8 mouse cellular contexts compared by ENCODE assay signal in the genomic region with DNA sequence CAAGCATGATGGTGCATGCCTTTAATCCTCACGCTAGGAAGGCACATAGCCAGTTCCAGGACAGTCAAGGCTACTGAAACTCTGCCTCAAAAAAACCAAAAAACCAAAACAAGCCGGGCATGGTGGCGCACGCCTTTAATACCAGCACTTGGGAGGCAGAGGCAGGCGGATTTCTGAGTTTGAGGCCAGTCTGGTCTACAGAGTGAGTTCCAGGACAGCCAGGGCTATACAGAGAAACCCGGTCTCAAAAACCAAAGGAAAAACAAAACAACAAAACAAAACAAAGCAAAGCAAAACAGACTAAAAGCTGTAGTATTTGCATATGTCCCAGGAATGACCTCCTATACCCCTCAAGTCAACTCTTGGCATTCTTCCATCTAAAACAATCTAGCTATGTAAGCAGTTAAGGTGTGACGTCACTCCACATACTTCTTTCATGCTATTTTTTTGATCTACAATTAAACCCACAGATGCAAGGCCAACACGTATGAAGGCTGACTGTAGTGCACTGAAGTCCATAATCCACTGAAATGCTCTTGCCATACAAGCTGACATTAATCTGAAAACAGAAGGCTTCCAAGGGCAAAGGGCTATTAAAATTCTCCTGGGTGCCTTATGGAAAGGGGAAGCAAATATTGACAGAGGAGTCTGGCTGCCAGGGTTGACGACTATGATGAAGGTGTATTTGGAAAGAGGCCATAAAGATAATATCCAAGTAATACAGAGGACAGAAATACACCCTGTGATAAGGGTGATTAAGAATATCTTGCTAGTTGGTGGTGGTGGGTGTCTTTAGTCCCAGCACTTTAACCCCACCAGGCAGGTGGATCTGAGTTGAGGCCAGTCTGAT. TPM values are rescaled to one million over a fixed set of nuclear protein-coding genes. Genes with fewer than 3 reads are reported as not detected.
DNase-seq lines count a peak whose midpoint lies in the region; ATAC-seq lines count a peak whose summit lies in the region.

No protein-coding gene starts in this region.

- 86% methylated on average over 9 of the region's 9 CpGs for WGBS in forebrain, embryonic 12.5 days
- 63% methylated on average over 9 of the region's 9 CpGs for WGBS in liver, embryonic 15.5 days (ENCODE audit: insufficient replicate concordance)

- no peaks in the 10 kb centered on the region for H3K27me3 ChIP-seq in forebrain, embryonic 12.5 days
- no peaks in the 10 kb centered on the region for H3K27me3 ChIP-seq in liver, embryonic 15.5 days

- H3K4me3 ChIP-seq in forebrain, embryonic 12.5 days (replicated peaks), result peak overlapping the region; percentile 90
- H3K4me3 ChIP-seq in liver, embryonic 15.5 days (replicated peaks), result peak overlapping the region; percentile 94

- H3K9ac ChIP-seq in forebrain, embryonic 12.5 days, result peak overlapping the region; percentile 93
- peak overlapping the region; percentile 91 for H3K9ac ChIP-seq in liver, embryonic 15.5 days

- H3K4me2 ChIP-seq in forebrain, embryonic 12.5 days, result peak overlapping the region; percentile 77
- H3K4me2 ChIP-seq in liver, embryonic 15.5 days, result peak overlapping the region; percentile 91

- H3K27ac ChIP-seq in forebrain, embryonic 12.5 days, result no peak overlapping the region
- peak overlapping the region; percentile 92 for H3K27ac ChIP-seq in liver, embryonic 15.5 days (replicated peaks)

- ATAC-seq in forebrain, embryonic 12.5 days (ENCODE audit: low FRiP score), result no peak
- 0 out of 2 replicates have a peak, but pooled peaks have one; percentile 7 for ATAC-seq in liver, embryonic 15.5 days (ENCODE audit: insufficient read depth)

- DNase-seq in cerebellum, adult 9-10 months, result peak; percentile 51
- no peak for DNase-seq in cerebellum, postnatal 10 days
- peak; percentile 26 for DNase-seq in 416B (ENCODE audit: low read depth)
- DNase-seq in gastrocnemius, adult 8-10 months (ENCODE audit: low spot score in 2 of 2), result no peak
- no peak for DNase-seq in layer of hippocampus, postnatal 14 days (ENCODE audit: low spot score in 2 of 2)
- DNase-seq in right cerebral cortex, postnatal 4 days, result no peak

- peaks cover 3% of the 10 kb centered on the region; the same call in 1 of the 2 replicates for H3K36me3 ChIP-seq in forebrain, embryonic 12.5 days (replicated peaks)
- H3K36me3 ChIP-seq in liver, embryonic 15.5 days (replicated peaks), result peaks cover 18% of the 10 kb centered on the region

- peaks cover 27% of the 10 kb centered on the region for H3K4me1 ChIP-seq in forebrain, embryonic 12.5 days
- peaks cover 57% of the 10 kb centered on the region for H3K4me1 ChIP-seq in liver, embryonic 15.5 days (replicated peaks)

- H3K9me3 ChIP-seq in forebrain, embryonic 12.5 days, result no peaks in the 10 kb centered on the region
- no peaks in the 10 kb centered on the region for H3K9me3 ChIP-seq in liver, embryonic 15.5 days (replicated peaks)

RNA-seq across cellular contexts. Expression of a gene that starts 1.4 kb away (rescaled TPM):
- polyA plus RNA-seq in forebrain, embryonic 12.5 days (2016; fragmentation: Nextera tagmentation; extraction: Ambion mirVana), result 96.5 and 98.5 TPM in 2 replicates
- polyA plus RNA-seq in liver, embryonic 15.5 days (2015; fragmentation: Nextera tagmentation; extraction: Ambion mirVana), result 40.9 and 43.1 TPM in 2 replicates
- 10 to 100 TPM; 46.0 to 55.2 (median 49.7) TPM for total RNA-seq in gastrocnemius, adult 8-10 months (2022)
- 100 to 1,000 TPM; 247 to 250 TPM for total RNA-seq in layer of hippocampus, postnatal 14 days (2021)

RNA-seq across cellular contexts. Expression of a gene that starts 8.1 kb away (rescaled TPM):
- polyA plus RNA-seq in forebrain, embryonic 12.5 days (2016; fragmentation: Nextera tagmentation; extraction: Ambion mirVana), result 44.8 and 57.6 TPM in 2 replicates
- 8.4 and 8.5 TPM in 2 replicates for polyA plus RNA-seq in liver, embryonic 15.5 days (2015; fragmentation: Nextera tagmentation; extraction: Ambion mirVana)
- total RNA-seq in gastrocnemius, adult 8-10 months (2022), result 1 to 10 TPM; 1.4 to 2.7 (median 2.4) TPM
- 10 to 100 TPM; 36.2 TPM for total RNA-seq in layer of hippocampus, postnatal 14 days (2021)

RNA-seq across cellular contexts. Expression of a gene that starts 35.8 kb away (rescaled TPM):
- 89.2 and 91.5 TPM in 2 replicates for polyA plus RNA-seq in forebrain, embryonic 12.5 days (2016; fragmentation: Nextera tagmentation; extraction: Ambion mirVana)
- polyA plus RNA-seq in liver, embryonic 15.5 days (2015; fragmentation: Nextera tagmentation; extraction: Ambion mirVana), result 32.9 and 34.0 TPM in 2 replicates
- total RNA-seq in gastrocnemius, adult 8-10 months (2022), result 10 to 100 TPM; 17.0 to 19.5 (median 18.3) TPM
- 10 to 100 TPM; 59.5 to 61.9 TPM for total RNA-seq in layer of hippocampus, postnatal 14 days (2021)

Comparison
In these comparisons a context has a peak if more than half of its experiments do, and no peak if none do; other contexts are left out.
1. DNase-seq: peak in cerebellum, adult 9-10 months (single experiment) and 416B (single experiment); none in cerebellum, postnatal 10 days (0 of 2), gastrocnemius, adult 8-10 months (0 of 2), layer of hippocampus, postnatal 14 days (0 of 2) and right cerebral cortex, postnatal 4 days (single experiment).
2. RNA of a gene that starts 1.4 kb away (total RNA-seq): 247 to 250 TPM in layer of hippocampus, postnatal 14 days; 46.0 to 55.2 TPM in gastrocnemius, adult 8-10 months; every median in the first group is over 4 times any median in the second.
3. RNA of a gene that starts 8.1 kb away (total RNA-seq): 36.2 TPM in layer of hippocampus, postnatal 14 days; 1.4 to 2.7 TPM in gastrocnemius, adult 8-10 months; every median in the first group is over 4 times any median in the second.